Mouse (Mus musculus): Measurements from ENCODE around the gene Cspg4. TPM values are rescaled to one million over a fixed set of nuclear protein-coding genes. Genes with fewer than 3 reads are reported as not detected.

Gene Cspg4
- polyA plus RNA-seq (2015; fragmentation: Nextera tagmentation; extraction: Ambion mirVana), result 16.6 and 19.2 TPM in 2 replicates

GRCm38 (mm10) chr9:56864832-56865231 is at the start of gene Cspg4:
Gene Cspg4, plus strand, starts transcription at chr9:56865033.

GRCm38 (mm10) chr9:56864216-56864729 is 560 bp upstream of the Cspg4 start, which contains the start of gene Odf3l1:
Gene Odf3l1, minus strand, starts transcription at chr9:56864679.

GRCm38 (mm10) chr9:56928041-56928811 is 63.4 kb downstream of the Cspg4 start, which contains the start of gene Snx33:
Gene Snx33, minus strand, starts transcription at chr9:56928371.

GRCm38 (mm10) chr9:56937223-56938160 is 72.7 kb downstream of the Cspg4 start, which contains the start of gene Imp3:
Gene Imp3, plus strand, starts transcription at chr9:56937475.

Other genes with a start within 250 kb of the Cspg4 start
- gene Lingo1, start 68.6 kb upstream of the Cspg4 start, polyA plus RNA-seq (2015; fragmentation: Nextera tagmentation; extraction: Ambion mirVana), result 0.50 and 1.2 TPM in 2 replicates
- gene Odf3l1, start 354 bp upstream of the Cspg4 start, polyA plus RNA-seq (2015; fragmentation: Nextera tagmentation; extraction: Ambion mirVana), result 2.4 and 4.0 TPM in 2 replicates
- gene Snx33, start 63.3 kb downstream of the Cspg4 start, polyA plus RNA-seq (2015; fragmentation: Nextera tagmentation; extraction: Ambion mirVana), result 3.0 and 3.3 TPM in 2 replicates
- gene Imp3, start 72.4 kb downstream of the Cspg4 start, polyA plus RNA-seq (2015; fragmentation: Nextera tagmentation; extraction: Ambion mirVana), result 53.9 and 57.2 TPM in 2 replicates
- 12.3 and 12.9 TPM in 2 replicates for gene Snupn, start 85.8 kb downstream of the Cspg4 start, polyA plus RNA-seq (2015; fragmentation: Nextera tagmentation; extraction: Ambion mirVana)
- gene Ptpn9, start 129.9 kb downstream of the Cspg4 start, polyA plus RNA-seq (2015; fragmentation: Nextera tagmentation; extraction: Ambion mirVana), result 6.4 and 8.4 TPM in 2 replicates
- gene Sin3a, start 207.0 kb downstream of the Cspg4 start, polyA plus RNA-seq (2015; fragmentation: Nextera tagmentation; extraction: Ambion mirVana), result 9.4 and 9.7 TPM in 2 replicates